Mouse (Mus musculus): ENCODE measurements around the gene C8b.

The C8b gene

GRCm38 (mm10) chr4:104766065-104766464 is at the start of gene C8b:
Gene C8b (plus strand): TSS chr4:104766317.
- no peak for DNase-seq

GRCm38 (mm10) chr4:104716506-104716905 is 49.6 kb upstream of the C8b start:
- DNase-seq, result no peak

DNA sequence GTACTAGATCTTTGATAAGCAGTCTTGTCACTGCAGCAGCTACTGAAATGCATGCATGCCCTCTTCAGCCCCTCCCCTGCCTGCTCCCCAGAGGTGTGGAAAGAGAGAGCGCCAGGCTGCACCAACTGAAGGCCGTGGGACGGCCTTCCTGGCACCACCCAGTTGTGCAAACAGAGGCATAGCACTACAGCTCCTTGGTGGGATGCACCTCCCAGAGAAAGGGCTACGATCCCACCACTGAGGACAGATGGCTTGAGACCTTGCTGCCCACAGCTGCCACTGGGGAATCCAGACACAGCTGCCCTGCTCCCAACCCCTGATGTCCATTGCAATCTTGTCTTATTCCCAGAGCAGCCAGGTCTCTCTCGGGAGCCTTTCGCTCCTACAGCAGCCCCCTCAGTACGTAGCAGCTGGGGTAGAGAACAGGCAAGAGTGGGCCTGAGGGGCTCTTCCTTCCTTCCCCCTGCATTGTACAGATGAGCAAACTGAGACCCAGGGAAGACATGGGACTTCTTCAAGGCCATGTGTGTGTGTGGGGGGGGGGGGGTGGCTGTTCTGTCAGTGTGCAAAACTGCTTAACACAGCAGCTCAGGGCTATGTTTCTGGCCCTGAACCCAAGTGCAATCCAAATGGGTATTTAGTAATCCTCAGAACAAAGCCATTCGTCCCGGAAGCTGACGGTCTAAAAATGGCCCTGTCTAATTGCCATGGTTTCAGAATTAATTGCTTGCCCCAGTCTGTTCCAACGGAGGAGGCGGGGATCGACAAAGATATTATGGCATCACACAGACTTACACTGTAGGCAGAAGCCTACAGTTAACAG is 46.9 kb upstream of the C8b start:
- no peak for DNase-seq

GRCm38 (mm10) chr4:104723527-104724045 is 42.5 kb upstream of the C8b start:
- no peak for DNase-seq

DNA sequence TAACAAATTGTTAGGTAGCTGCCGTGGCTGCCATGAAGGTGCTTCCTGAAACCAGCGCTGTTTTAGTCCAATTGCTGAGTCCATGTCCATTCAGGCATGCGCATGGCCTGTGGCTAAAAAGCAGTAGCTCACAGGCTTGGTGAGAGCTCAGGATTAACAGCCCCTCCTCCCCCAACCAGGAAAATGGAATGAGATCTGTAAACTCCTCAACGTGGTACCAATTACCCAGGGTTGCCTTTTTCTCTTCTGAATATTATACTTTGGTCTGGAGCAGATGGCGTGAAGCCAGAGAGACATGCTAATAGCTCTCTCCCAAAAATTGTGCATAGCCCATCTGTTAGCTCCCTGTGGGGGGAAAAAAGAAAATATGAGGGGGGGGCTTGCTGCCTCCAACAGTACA is 41.9 kb upstream of the C8b start:
- no peak for DNase-seq

GRCm38 (mm10) chr4:104725673-104726072 is 40.4 kb upstream of the C8b start:
- peak; percentile 36 for DNase-seq

- DNase-seq, result no peak
Measured at GRCm38 (mm10) chr4:104729185-104729584, 36.9 kb upstream of the C8b start.

- DNase-seq, result no peak
Measured at GRCm38 (mm10) chr4:104746500-104746899, 19.6 kb upstream of the C8b start.

GRCm38 (mm10) chr4:104754090-104754489 is 12.0 kb upstream of the C8b start:
- no peak for DNase-seq

- no peak for DNase-seq
Measured at GRCm38 (mm10) chr4:104760878-104761624, 5.1 kb upstream of the C8b start.

DNA sequence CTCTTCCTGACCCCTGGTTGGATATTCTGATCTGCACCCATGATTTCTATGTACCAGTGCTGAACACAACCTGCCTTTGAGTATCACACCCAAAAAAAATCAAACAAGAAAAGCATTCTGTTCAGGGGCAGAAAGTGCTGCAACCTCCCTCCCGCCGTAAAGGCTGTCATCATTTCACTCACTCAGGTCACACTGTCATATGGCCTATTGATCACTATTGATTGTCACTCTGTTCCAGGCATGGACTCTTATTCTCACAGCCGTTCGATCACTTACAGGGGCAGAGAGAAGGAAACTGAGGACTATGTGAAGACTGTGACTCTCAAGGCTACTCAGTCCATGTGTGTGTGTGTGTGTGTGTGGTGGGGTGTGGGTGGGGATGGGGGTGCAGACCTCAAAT is 2.1 kb downstream of the C8b start:
- DNase-seq, result no peak

- DNase-seq, result no peak
Measured at GRCm38 (mm10) chr4:104769602-104770001, 3.5 kb downstream of the C8b start.

DNA sequence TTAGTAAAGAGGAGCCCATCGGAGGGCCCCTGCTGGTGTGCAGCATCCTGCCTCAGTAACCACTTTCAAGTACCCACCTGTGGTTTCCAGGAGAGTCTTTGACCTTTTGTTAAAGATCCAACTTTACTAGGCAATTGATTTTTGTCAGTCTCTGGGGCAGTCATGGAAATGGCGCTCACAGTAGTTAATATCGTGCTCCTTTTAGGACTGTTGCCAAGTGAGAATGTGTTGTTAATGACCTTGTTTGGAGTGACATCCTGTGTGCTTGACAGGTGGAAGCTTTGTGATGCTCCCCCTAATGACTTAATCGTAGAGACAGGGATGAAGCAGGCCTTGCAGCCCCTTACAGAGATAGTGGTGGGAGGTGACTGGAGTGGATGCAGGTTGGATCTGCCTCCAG is 4.2 kb downstream of the C8b start:
- no peak for DNase-seq

DNA sequence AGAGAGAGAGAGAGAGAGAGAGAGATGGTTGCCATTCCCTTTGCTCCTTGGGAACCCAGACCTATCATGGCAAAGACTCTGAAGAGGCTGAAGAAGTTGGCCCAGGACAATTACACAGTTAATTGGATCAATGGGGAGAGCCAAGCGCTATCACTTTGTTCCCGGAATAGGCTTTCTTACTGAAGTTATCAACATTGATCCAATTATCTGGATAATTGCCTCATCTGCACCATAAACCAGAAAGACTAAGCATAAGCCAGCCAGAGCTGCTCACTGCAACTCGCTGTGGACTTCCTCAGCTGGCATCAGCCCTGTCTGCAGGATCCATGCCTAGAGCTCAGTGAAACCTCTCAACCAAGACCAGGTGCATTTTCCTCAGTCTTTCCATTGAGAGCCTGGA is 9.5 kb downstream of the C8b start:
- no peak for DNase-seq

- DNase-seq, result no peak
Measured at GRCm38 (mm10) chr4:104779460-104779859, 13.3 kb downstream of the C8b start.

DNA sequence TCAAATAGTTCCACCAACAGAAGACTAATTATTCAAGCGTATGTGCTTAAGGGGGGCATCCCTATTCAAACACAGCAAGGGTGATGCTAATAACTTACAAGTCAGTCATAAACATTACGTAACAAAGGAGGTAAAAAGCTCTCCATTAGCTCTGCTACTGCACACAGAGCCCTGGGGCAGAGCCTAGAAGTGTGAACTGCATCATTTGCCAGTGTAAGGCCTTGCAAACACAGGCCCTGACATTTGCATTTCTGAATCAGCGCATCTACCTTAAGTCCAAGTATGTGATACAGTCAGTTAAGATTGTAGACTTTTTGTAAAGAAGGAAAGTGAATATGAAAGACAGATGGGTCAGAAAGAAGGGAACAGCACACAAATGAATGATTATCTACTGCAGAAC is 15.3 kb downstream of the C8b start:
- DNase-seq, result no peak

DNA sequence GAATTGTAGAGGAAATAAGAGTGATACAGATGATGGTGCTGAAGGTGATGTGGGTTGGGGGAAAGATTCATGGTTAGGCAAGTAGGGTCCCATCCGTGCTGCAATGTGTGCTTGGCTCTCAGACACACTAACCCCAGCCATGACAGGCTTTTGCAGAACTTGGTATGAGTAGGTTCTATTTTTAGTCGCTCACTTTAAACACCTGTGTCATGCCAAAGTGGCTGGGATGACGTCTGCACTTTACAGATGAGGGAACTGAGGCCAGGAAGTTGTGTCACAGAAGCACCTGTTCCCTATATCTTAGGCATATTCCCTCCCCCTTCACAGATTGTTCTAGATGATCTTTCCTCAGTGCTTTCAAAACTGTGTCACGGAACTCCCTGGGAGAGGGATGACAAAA is 16.2 kb downstream of the C8b start:
- no peak for DNase-seq

DNA sequence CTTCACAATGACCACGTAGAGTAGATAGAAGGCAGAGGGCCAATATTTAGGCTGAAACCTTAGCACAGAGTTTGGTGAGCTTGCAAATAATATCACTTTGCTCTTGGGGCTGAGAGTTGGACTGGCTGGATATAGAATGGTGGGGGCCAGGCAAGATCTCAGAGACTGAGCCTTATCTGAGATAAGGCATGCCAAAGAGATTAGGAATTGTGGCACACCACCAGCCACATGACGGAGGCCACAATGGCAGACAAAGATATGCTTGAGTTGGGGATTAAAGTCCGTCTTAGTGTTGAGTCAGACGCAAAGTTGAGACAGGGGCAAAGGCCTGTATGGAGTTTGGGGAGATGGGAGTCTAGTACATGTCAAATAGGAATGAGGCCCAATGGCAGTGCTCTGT is 26.0 kb downstream of the C8b start:
- DNase-seq, result no peak

GRCm38 (mm10) chr4:104798951-104799350 is 32.8 kb downstream of the C8b start:
- no peak for DNase-seq

GRCm38 (mm10) chr4:104801625-104802024 is 35.5 kb downstream of the C8b start:
- no peak for DNase-seq

- no peak for DNase-seq
Measured at GRCm38 (mm10) chr4:104804100-104804499, 38.0 kb downstream of the C8b start.

- DNase-seq, result no peak
Measured at GRCm38 (mm10) chr4:104805414-104806257, 39.5 kb downstream of the C8b start.

DNA sequence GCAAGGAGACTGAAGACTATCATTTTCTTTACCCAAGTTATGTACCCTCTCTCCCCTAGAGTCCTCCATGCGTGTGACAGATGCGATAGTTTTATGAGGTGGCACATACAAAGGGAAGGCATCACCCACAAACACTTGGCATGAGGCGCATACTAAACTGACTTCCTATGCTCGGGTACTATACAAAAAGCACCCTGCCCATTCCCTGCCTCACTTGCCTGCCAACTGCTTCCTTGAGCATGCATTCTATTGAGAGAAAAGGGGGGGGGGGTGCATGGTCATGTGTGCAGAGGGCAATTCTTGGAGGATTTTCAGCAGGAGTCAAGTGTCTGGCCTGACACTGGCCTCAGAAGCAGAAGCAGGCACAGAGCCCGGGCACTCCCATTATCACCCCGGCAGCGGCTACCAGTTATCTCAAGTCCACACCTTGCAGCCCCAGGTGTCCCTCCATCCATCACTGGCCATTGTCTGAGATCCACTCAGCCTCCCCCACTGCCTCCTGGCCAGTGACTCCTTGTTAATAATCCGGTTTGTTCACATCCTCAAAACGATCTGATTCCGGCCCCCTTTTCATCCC is 44.7 kb downstream of the C8b start:
- DNase-seq, result no peak
